Mouse (Mus musculus) skeletal muscle tissue, postnatal 0 days (tissue): ENCODE measurements around the gene Irf2bpl. TPM values are rescaled to one million over a fixed set of nuclear protein-coding genes. Genes with fewer than 3 reads are reported as not detected.

Source experiments
- polyA plus RNA-seq: library from polyadenylated mRNA; unstranded; fragments of >200 nt; fragmentation: Nextera tagmentation; extraction: Ambion mirVana; gene quantifications from 2 replicates; pipeline ENCODE4 v1.2.1, GENCODE M21; 2015

Irf2bpl gene
- polyA plus RNA-seq, result 22.2 and 25.9 TPM in 2 replicates

DNA sequence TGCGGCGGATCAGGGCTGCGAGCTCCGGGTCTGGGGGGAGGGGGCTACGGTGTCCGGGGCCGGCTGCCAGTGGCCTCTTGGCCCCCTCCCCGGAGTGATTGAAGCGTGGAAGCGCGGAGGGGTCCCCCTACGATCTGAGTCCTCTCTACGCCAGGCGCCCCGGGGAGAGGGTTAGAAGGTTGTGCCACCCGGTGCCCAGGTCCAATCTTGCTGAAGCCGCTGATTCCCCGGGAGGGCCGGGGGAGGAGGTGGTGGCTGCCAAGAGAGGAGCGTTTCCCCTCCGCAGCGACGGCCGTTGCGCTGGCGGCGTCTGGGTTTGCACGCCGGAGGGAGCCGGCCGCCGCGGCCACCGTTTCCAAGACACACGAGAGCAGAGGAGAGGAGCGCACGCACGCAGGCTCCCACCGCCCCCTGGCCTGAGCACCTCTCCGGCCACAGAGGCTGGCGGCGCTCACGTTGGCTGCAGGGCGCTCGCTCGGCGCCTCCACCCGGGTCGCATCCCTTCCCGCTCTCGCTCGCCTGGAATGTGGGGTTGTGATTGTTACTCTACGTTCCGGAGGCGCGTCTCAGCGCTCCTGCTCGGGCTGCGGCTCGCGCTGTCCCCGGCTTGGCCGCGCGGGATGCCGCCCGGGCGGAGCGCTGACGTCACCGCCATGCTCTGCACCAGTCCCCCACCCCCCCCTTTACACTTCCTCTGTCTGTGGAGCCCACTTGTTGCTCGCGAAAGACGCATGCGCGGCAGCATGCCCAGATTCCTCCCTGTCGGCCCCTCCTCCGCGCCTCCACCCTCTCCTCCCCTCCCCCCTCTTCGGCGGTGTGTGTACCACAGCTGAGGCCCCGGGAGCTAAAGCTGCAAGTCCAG is at the start of gene Irf2bpl:
TSS of gene Irf2bpl (minus strand) at position 602 of the 862 bp plus-strand sequence.

Other genes starting within 250 kb of the Irf2bpl start
- 12.8 and 15.3 TPM in 2 replicates for gene Vash1, start 206.1 kb downstream of the Irf2bpl start, polyA plus RNA-seq
- gene Angel1, start 158.3 kb downstream of the Irf2bpl start, polyA plus RNA-seq, result 10.7 and 11.5 TPM in 2 replicates
- not detected in 2 replicates for gene Lrrc74a, start 150.4 kb downstream of the Irf2bpl start, polyA plus RNA-seq
- gene Cipc, start 62.2 kb upstream of the Irf2bpl start, polyA plus RNA-seq, result 13.4 and 14.8 TPM in 2 replicates
- not detected in 2 replicates for gene Zdhhc22, start 105.6 kb upstream of the Irf2bpl start, polyA plus RNA-seq
- gene Tmem63c, start 136.5 kb upstream of the Irf2bpl start, polyA plus RNA-seq, result not detected in 2 replicates
- 0.15 TPM in 1 of 2 replicates, not detected in the other for gene Ngb, start 217.7 kb upstream of the Irf2bpl start, polyA plus RNA-seq